Mouse (Mus musculus) MEL (cell line): ENCODE measurements at regions not wholly inside any gene's neighbourhood (a gene's known extent, or its start where the extent isn't known, plus 50 kb on each side); places are given as distances from the start of the nearest gene placed in this dataset.

Experiments used
- DNase-seq: peaks from one replicate; pipeline ENCODE4 v3.0.0; 2011; ENCODE audit warnings: low read depth, low spot score
- H3K27ac ChIP-seq: 2 replicates; pipeline ENCODE4 v1.5.1; 2012; ENCODE audit warnings: low read depth, mild to moderate bottlenecking, control low read depth, low read length, moderate library complexity; ENCODE audit not compliant: control insufficient read depth
- H3K27me3 ChIP-seq, 2 experiments: fragments of 150-350 bp in 1 of 2; sonication (generic) in 1 of 2; 2 replicates each; pipeline ENCODE4 v1.6.1; 2012; ENCODE audit warnings: low read length in 2 of 2, mild to moderate bottlenecking in 2 of 2, improper control_type of control experiment in 1 of 2, moderate library complexity in 1 of 2; ENCODE audit not compliant: insufficient read depth in 2 of 2, control insufficient read depth in 1 of 2
- H3K36me3 ChIP-seq, 2 experiments: 2 replicates each; pipeline ENCODE4 v1.6.1; 2012 to 2014; ENCODE audit warnings: low read length in 2 of 2, improper control_type of control experiment in 1 of 2, inconsistent platforms in 1 of 2, mild to moderate bottlenecking in 1 of 2; ENCODE audit not compliant: insufficient read depth in 2 of 2, control insufficient read depth in 1 of 2
- H3K4me1 ChIP-seq, 2 experiments: fragments of 150-350 bp in 1 of 2; sonication (generic) in 1 of 2; 2 replicates each; pipeline ENCODE4 v1.6.1; 2012; ENCODE audit warnings: low read length in 2 of 2, improper control_type of control experiment in 1 of 2, mild to moderate bottlenecking in 1 of 2; ENCODE audit not compliant: insufficient read depth in 2 of 2, control insufficient read depth in 1 of 2
- H3K4me3 ChIP-seq, 2 experiments: fragments of 150-350 bp in 1 of 2; sonication (generic) in 1 of 2; 2 replicates each; pipeline ENCODE4 v1.5.1; 2012; ENCODE audit warnings: low read depth in 2 of 2, low read length in 2 of 2, mild to moderate bottlenecking in 2 of 2, moderate library complexity in 2 of 2, control low read depth in 1 of 2, improper control_type of control experiment in 1 of 2; ENCODE audit not compliant: control insufficient read depth in 1 of 2, insufficient read depth in 1 of 2
- H3K79me2 ChIP-seq: 2 replicates; pipeline ENCODE4 v1.6.1; 2012; ENCODE audit warnings: mild to moderate bottlenecking, low read length, moderate library complexity; ENCODE audit not compliant: control insufficient read depth, poor library complexity, insufficient read depth
- H3K9ac ChIP-seq: 2 replicates; pipeline ENCODE4 v1.6.1; 2012; ENCODE audit warnings: low read depth, mild to moderate bottlenecking, control low read depth, low read length, moderate library complexity; ENCODE audit not compliant: control insufficient read depth, poor library complexity, severe bottlenecking
- H3K9me3 ChIP-seq: fragments of 150-350 bp; sonication (generic); replicated peaks from 2 replicates; pipeline ENCODE4 v1.6.1; 2012; ENCODE audit warnings: mild to moderate bottlenecking, low read length, improper control_type of control experiment, moderate library complexity; ENCODE audit not compliant: insufficient read depth
- BHLHE40 ChIP-seq: IDR thresholded peaks from 2 replicates; pipeline ENCODE4 v1.6.1; 2012; ENCODE audit warnings: low read depth, mild to moderate bottlenecking, inconsistent platforms, low read length, improper control_type of control experiment, borderline replicate concordance
- CHD1 ChIP-seq: IDR thresholded peaks from 2 replicates; pipeline ENCODE4 v1.6.1; 2012; ENCODE audit warnings: low read depth, mild to moderate bottlenecking, inconsistent platforms, low read length, improper control_type of control experiment
- CHD2 ChIP-seq: IDR thresholded peaks from 2 replicates; pipeline ENCODE4 v1.6.1; 2011; ENCODE audit warnings: low read length, improper control_type of control experiment
- ELF1 ChIP-seq: IDR thresholded peaks from 2 replicates; pipeline ENCODE4 v1.6.1; 2014; ENCODE audit warnings: low read depth, mild to moderate bottlenecking, inconsistent platforms, low read length, improper control_type of control experiment, moderate library complexity
- EP300 ChIP-seq, 2 experiments: IDR thresholded peaks; 2 replicates each; pipeline ENCODE4 v1.6.1; 2011; ENCODE audit warnings: improper control_type of control experiment in 2 of 2, low read length in 2 of 2, low read depth in 1 of 2, mild to moderate bottlenecking in 1 of 2
- GABPA ChIP-seq: IDR thresholded peaks from 2 replicates; pipeline ENCODE4 v1.6.1; 2012; ENCODE audit warnings: low read depth, mild to moderate bottlenecking, inconsistent platforms, low read length, improper control_type of control experiment, moderate library complexity
- MAFK ChIP-seq: IDR thresholded peaks from 2 replicates; pipeline ENCODE4 v1.6.1; 2011; ENCODE audit warnings: low read depth, mild to moderate bottlenecking, low read length, improper control_type of control experiment, borderline replicate concordance
- MEF2A ChIP-seq: IDR thresholded peaks from 2 replicates; pipeline ENCODE4 v1.6.1; 2014; ENCODE audit warnings: low read depth, mild to moderate bottlenecking, inconsistent platforms, low read length, improper control_type of control experiment; ENCODE audit not compliant: poor library complexity, insufficient replicate concordance, severe bottlenecking; ENCODE audit errors: extremely low read depth
- MXI1 ChIP-seq: IDR thresholded peaks from 2 replicates; pipeline ENCODE4 v1.6.1; 2011; ENCODE audit warnings: mild to moderate bottlenecking, low read depth, low read length, improper control_type of control experiment
- MYC ChIP-seq: IDR thresholded peaks from 2 replicates; pipeline ENCODE4 v1.6.1; 2011; ENCODE audit warnings: low read depth, mild to moderate bottlenecking, low read length, improper control_type of control experiment, moderate library complexity
- NELFE ChIP-seq: IDR thresholded peaks from 2 replicates; pipeline ENCODE4 v1.6.1; 2011; ENCODE audit warnings: low read depth, low read length, improper control_type of control experiment
- POLR2AphosphoS2 ChIP-seq: IDR thresholded peaks from 2 replicates; pipeline ENCODE4 v1.6.1; 2011; ENCODE audit warnings: low read length, improper control_type of control experiment
- POLR2AphosphoS5 ChIP-seq: IDR thresholded peaks from 2 replicates; pipeline ENCODE4 v1.6.1; 2012; ENCODE audit warnings: low read depth, borderline replicate concordance, mild to moderate bottlenecking, inconsistent platforms, low read length, moderate library complexity, mixed read lengths
- RAD21 ChIP-seq: IDR thresholded peaks from 2 replicates; pipeline ENCODE4 v1.6.1; 2011; ENCODE audit warnings: mild to moderate bottlenecking, low read depth, low read length, improper control_type of control experiment
- SIN3A ChIP-seq: IDR thresholded peaks from 2 replicates; pipeline ENCODE4 v1.6.1; 2012; ENCODE audit warnings: low read length, improper control_type of control experiment, inconsistent platforms
- SMC3 ChIP-seq: IDR thresholded peaks from 2 replicates; pipeline ENCODE4 v1.6.1; 2011; ENCODE audit warnings: low read depth, low read length, improper control_type of control experiment
- ZMIZ1 ChIP-seq: IDR thresholded peaks from 2 replicates; pipeline ENCODE4 v1.6.1; 2012; ENCODE audit warnings: low read depth, mild to moderate bottlenecking, inconsistent platforms, low read length, improper control_type of control experiment, moderate library complexity
- ZNF384 ChIP-seq: IDR thresholded peaks from 2 replicates; pipeline ENCODE4 v1.6.1; 2012; ENCODE audit warnings: low read depth, mild to moderate bottlenecking, inconsistent platforms, low read length, improper control_type of control experiment

GRCm38 (mm10) chr8:88853200-88853599 lies 156.4 kb downstream of the Cyld start:
- DNase-seq, result no peak
- Histone ChIP-seq H3K4me3 (no peak overlapping the region), H3K9ac (no peak overlapping the region), H3K36me3 (no peaks in the 10 kb centered on the region), H3K27me3 (no peaks in the 10 kb centered on the region), H3K79me2 (no peaks in the 10 kb centered on the region), H3K9me3 (no peaks in the 10 kb centered on the region), H3K4me1 (no peaks in the 10 kb centered on the region), H3K27ac (no peak overlapping the region)
- TF ChIP-seq POLR2AphosphoS5 (no peak), POLR2AphosphoS2 (no peak)

GRCm38 (mm10) chr8:88845916-88846315 lies 149.1 kb downstream of the Cyld start:
- Histone ChIP-seq H3K9ac (no peak overlapping the region), H3K27me3 (no peaks in the 10 kb centered on the region), H3K4me1 (no peaks in the 10 kb centered on the region), H3K36me3 (no peaks in the 10 kb centered on the region), H3K9me3 (no peaks in the 10 kb centered on the region), H3K4me3 (no peak overlapping the region), H3K79me2 (no peaks in the 10 kb centered on the region), H3K27ac (no peak overlapping the region)
- no peak for TF ChIP-seq CHD1
- TF ChIP-seq ELF1, result no peak
- no peak for TF ChIP-seq BHLHE40
- no peak for TF ChIP-seq ZNF384
- TF ChIP-seq MAFK, result no peak
- TF ChIP-seq ZMIZ1, result no peak
- TF ChIP-seq NELFE, result no peak
- no peak for TF ChIP-seq GABPA
- no peak for TF ChIP-seq POLR2AphosphoS2
- no peak for TF ChIP-seq MXI1
- no peak for TF ChIP-seq MEF2A
- TF ChIP-seq EP300 (IDR thresholded peaks at IDR 0.05; ENCODE audit: low read depth in 1 of 2, low read length in 2 of 2), result no peak
- TF ChIP-seq CHD2, result no peak
- TF ChIP-seq RAD21, result no peak
- TF ChIP-seq SIN3A, result no peak
- no peak for TF ChIP-seq SMC3
- TF ChIP-seq MYC, result no peak
- no peak for DNase-seq
